In the genomic region with DNA sequence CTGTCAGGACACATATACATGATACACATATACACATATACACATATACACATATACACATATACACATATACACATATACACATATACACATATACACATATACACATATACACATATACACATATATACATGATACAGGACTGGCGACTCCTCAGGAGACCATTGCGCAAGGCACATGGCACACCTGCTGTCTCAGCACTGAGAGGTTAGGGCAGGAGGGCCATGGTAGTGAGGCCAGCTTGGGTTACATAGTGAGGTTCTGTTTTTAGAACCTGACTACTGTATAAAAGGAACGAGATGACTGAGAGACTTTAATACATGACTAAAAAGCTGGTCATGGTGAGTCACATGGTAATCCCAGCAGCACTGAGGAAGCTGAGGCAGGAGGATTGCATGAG, we compare ENCODE assay signal across 22 mouse cellular contexts. TPM values are rescaled to one million over a fixed set of nuclear protein-coding genes. Genes with fewer than 3 reads are reported as not detected.
A peak's percentile ranks its signal among the peaks of the same experiment; 100 is the strongest.
DNase-seq lines count a peak whose midpoint lies in the region; TF ChIP-seq lines count a peak whose summit lies in the region.
"Had no signal": no experiment of that assay in that cellular context is flagged by ENCODE, and none has a peak within 500 bp of the region (broad histone marks: within the 10 kb centered on the region; RNA-seq: fewer than 3 reads in every experiment).

No protein-coding gene starts in this region.

- no peak overlapping the region for H3K4me2 ChIP-seq in myocyte (ENCODE audit: low read depth)
- H3K4me2 ChIP-seq: embryonic facial prominence, embryonic 12.5 days; forebrain, embryonic 13.5 days; forebrain, embryonic 15.5 days had no signal

- no peak for TF ChIP-seq POLR2A in myocyte (IDR thresholded peaks at IDR 0.05; ENCODE audit: insufficient read length, low read depth)

- no peaks in the 10 kb centered on the region for H3K36me3 ChIP-seq in myocyte (ENCODE audit: control insufficient read depth, insufficient read depth)
- H3K36me3 ChIP-seq: embryonic facial prominence, embryonic 10.5 days; embryonic facial prominence, embryonic 12.5 days; forebrain, embryonic 15.5 days; G1E had no signal

- H3K4me3 ChIP-seq in myocyte: no peak overlapping the region
- H3K4me3 ChIP-seq: embryonic facial prominence, embryonic 10.5 days; embryonic facial prominence, embryonic 12.5 days; forebrain, embryonic 13.5 days; forebrain, embryonic 15.5 days had no signal

- H3K79me2 ChIP-seq in myocyte (ENCODE audit: control insufficient read depth, insufficient read depth): no peaks in the 10 kb centered on the region

- DNase-seq in gastrocnemius, adult 18-20 months (ENCODE audit: low spot score): peak; percentile 64
- no peak for DNase-seq in gastrocnemius, postnatal 14 days
- peak; percentile 20 to 52 for DNase-seq in gastrocnemius, adult 8-10 months (ENCODE audit: low spot score in 2 of 2)
- no peak for DNase-seq in gastrocnemius, postnatal 36 days
- DNase-seq in adrenal gland, postnatal 36 days: no peak
- DNase-seq: adrenal gland, adult 8-10 months; adrenal gland, postnatal 14 days; B cell, adult 2 months; cerebellum, adult 11-12 months; cerebellum, adult 2 months; cerebellum, adult 9-10 months; cerebellum, postnatal 10 days; cerebellum, postnatal 25 days; forebrain, postnatal 0 days had no signal

- intact Hi-C loops in gastrocnemius, postnatal 14 days (cut with DNase I; ENCODE audit: low total_unique reads): no loop called here
- intact Hi-C loops in gastrocnemius, postnatal 36 days (cut with DNase I): no loop called here

- H3K27me3 ChIP-seq in myocyte (ENCODE audit: control insufficient read depth, insufficient read depth, insufficient read length): no peaks in the 10 kb centered on the region
- H3K27me3 ChIP-seq: CH12.LX; embryonic facial prominence, embryonic 12.5 days; forebrain, embryonic 13.5 days; forebrain, embryonic 15.5 days; Patski had no signal

- H3ac ChIP-seq in myocyte (ENCODE audit: control insufficient read depth, insufficient read length): no peak overlapping the region

TF ChIP-seq in myocyte, 11 proteins besides CTCF, POLR2A, EP300 and RAD21:
- TF ChIP-seq CEBPB (IDR thresholded peaks at IDR 0.05; ENCODE audit: insufficient read depth, poor library complexity, severe bottlenecking) (peak; percentile 55; the same call in 1 of the 2 replicates), USF1 (IDR thresholded peaks at IDR 0.05; ENCODE audit: low read depth) (no peak), POLR2AphosphoS2 (IDR thresholded peaks at IDR 0.05; ENCODE audit: insufficient read length, low read depth) (no peak), MYOG (IDR thresholded peaks at IDR 0.05; ENCODE audit: control insufficient read depth in 1 of 3, insufficient read depth in 1 of 3, insufficient read length in 2 of 3, low read depth in 2 of 3) (peak in 1 of 3 experiments; percentile 24), MYOD1 (IDR thresholded peaks at IDR 0.05; ENCODE audit: control insufficient read depth in 1 of 3, insufficient read length in 2 of 3, low read depth in 2 of 3) (peak in 1 of 3 experiments; percentile 60), TCF12 (IDR thresholded peaks at IDR 0.05; ENCODE audit: insufficient read depth, poor library complexity, severe bottlenecking) (no peak)

RNA-seq across cellular contexts. Expression of gene Pcbp1, which starts 48.4 kb away (rescaled TPM):
- 100 to 1,000 TPM; 114 to 128 TPM for total RNA-seq in gastrocnemius, adult 18-20 months (2021)
- 100 to 1,000 TPM; 128 to 164 TPM for total RNA-seq in gastrocnemius, postnatal 14 days (2021)
- 100 to 1,000 TPM; 114 to 149 (median 126) TPM for total RNA-seq in gastrocnemius, adult 8-10 months (2022)
- total RNA-seq in gastrocnemius, postnatal 36 days (2021): 100 to 1,000 TPM; 102 to 112 TPM
- 306 TPM for polyA plus RNA-seq in myocyte (2012; fragmentation: generic; extraction: Trizol)
- total RNA-seq in adrenal gland, postnatal 36 days (2021): 100 to 1,000 TPM; 316 to 364 TPM

RNA-seq across cellular contexts. Expression of gene Asprv1, which starts 53.5 kb away (rescaled TPM):
- total RNA-seq in gastrocnemius, adult 18-20 months (2021): not detected
- under 1 TPM in 1 of 2 experiments, not detected in 1; 0.13 TPM for total RNA-seq in gastrocnemius, postnatal 14 days (2021)
- not detected for total RNA-seq in gastrocnemius, adult 8-10 months (2022)
- not detected for total RNA-seq in gastrocnemius, postnatal 36 days (2021)
- 0.34 TPM for polyA plus RNA-seq in myocyte (2012; fragmentation: generic; extraction: Trizol)
- under 1 TPM in 1 of 2 experiments, not detected in 1; 0.20 TPM for total RNA-seq in adrenal gland, postnatal 36 days (2021)
- total RNA-seq: adrenal gland, postnatal 14 days; CH12.LX had no signal
- polyA plus RNA-seq: G1E, Patski had no signal

Comparison
In these comparisons a context has a peak if more than half of its experiments do, and no peak if none do; other contexts are left out.
1. DNase-seq: peak in gastrocnemius, adult 18-20 months (single experiment) and gastrocnemius, adult 8-10 months (2 of 2); none in gastrocnemius, postnatal 14 days (single experiment), gastrocnemius, postnatal 36 days (0 of 2) and adrenal gland, postnatal 36 days (0 of 2).